Mouse (Mus musculus) heart, postnatal 10 days (tissue): ENCODE measurements around the gene Pex16. TPM values are rescaled to one million over a fixed set of nuclear protein-coding genes. Genes with fewer than 3 reads are reported as not detected.
"Not testable (repeated sequence)": the region's sequence is repeated elsewhere in the genome, so short reads cannot be mapped to it uniquely, and the experiment has no call there.

Source experiments
- DNase-seq, 2 experiments: peaks; one replicate each; pipeline ENCODE4 v3.0.0; 2021
- intact Hi-C: fragments of 180-260 bp; cut with DNase I; formaldehyde crosslinking; loops from one replicate; pipeline ENCODE4 v1.15.1; 2025
- total RNA-seq, 2 experiments: library from RNA; stranded (reverse); gene quantifications; 2 replicates each; pipeline ENCODE4 v1.2.3; 2021

The Pex16 gene
- total RNA-seq, 2 experiments from 2014 or later = 23.0 to 29.8 TPM

DNA sequence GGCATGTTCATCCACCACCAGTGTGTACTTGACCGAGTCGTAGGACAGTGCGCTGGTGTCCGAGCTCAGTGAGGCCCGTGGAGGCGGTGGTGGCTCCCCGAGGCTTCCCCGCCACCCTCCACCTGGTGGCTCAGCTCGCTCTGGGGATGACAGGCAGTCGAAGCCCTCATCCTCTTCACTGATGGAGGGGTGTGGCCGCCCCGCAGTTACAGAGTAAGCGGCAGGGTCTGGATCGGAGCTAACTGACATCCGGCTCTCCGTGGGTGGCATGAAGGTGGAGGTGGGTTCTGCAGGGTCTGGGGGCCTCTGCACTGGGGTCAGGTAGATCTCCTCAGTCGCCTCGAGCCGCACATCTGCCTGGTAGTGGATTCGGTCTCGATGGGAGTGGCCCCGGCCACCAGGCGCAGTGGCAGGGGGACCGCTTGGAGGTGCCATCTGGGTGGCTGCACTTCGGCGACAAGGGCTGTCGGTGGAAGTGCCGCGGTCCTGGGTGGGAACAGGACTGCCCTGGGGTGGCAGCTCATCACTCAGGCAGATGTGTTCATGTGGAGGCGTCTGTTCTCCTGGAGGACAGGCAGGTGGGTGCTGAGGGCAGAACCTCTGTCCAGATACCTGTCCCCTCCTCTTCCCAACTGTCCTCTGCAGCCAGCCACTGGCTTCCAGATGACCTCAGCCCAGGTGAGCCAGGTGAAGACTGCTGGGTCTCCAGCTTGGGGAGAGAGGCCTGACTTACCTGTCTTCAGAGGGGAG is 12.5 kb downstream of the Pex16 start:
- intact Hi-C loops = no loop called here
- no peak for DNase-seq

- intact Hi-C loops = no loop called here
- no peak for DNase-seq
These were observed 13.2 kb downstream of the Pex16 start for GRCm38 (mm10) chr2:92387646-92388045.

DNA sequence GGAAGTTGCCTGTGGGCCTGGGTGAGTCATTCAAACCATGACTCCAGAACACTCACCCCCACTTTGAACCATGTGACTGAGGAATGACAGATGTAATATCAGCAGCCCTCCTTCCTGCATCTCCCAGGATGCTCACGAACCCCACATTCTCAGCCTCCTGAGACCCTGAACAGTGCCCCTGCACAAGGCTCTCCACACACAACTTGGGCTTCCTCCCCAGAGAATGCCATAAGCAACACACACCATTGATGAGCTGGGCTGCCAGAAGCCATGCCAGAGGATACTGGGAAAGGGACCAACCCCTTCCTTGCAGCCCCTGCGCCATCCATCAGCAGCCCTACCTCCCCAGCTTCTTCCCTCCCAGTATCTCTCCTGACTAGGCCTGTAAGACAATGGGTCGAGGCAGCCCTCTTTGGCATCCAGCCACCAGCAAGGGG is 13.6 kb downstream of the Pex16 start:
- intact Hi-C loops = no loop called here
- no peak for DNase-seq

DNA sequence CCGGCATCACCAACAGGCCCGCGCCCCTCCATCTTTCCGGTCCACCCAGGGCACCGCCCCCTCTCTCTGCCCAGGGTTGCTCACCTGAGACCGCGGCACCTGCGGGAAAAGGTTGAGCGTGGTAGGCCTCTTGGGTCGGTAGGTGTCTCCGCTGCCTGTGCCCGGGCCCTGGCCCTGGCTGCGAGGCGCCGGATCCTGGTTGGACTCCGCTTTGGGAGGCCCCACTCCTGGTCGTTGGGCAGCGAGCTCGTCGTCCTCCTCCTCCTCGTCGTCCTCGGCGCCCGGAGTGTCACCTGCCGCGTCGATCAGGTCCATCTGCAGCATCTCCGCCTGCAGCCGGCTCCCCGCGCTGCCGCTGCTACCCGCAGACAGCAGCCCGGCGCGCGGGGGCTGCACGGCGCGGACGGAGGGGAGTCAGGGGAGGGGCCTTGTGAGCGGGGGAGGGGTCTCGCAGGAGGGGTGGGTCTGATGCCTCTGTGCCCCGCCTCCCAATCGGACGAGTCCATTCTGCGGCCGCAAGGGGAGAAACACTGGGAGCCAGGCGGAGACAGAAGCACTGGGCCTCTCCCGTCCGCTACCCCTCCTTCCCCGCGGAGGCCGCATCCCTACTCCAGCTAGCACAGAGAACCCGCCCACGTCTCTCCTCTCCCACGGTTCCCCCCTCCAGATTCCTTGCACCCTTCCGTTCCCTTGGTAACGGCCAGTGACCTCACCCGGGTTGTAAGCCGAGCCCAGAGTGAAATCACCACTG is 14.6 kb downstream of the Pex16 start:
- peak; percentile 86 to 88 for DNase-seq
- intact Hi-C loops = no loop called here

DNA sequence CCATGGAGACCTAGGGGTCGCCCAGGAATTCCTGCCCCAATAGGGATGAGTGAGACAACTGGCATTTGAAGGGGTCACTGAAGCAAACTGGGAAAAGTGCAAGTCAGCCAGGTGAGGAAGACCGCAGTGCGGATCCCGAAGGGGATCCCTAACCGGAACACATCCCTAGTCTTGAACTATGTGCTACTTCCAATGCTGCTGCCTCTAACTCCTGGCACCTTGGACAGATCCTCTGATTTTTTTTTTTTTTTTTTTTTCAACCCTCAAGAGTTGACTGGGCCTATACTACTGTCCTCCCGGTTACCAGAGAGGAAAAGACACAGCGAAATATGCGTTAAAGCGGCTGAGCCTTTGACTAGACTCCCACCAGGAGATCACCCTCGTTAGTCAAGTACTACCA is 15.2 kb downstream of the Pex16 start:
- intact Hi-C loops = loop anchor here (5.0 kb wide), 1 partner anchor 43 kb away; the partner anchor contains the start of gene Cry2
- no peak for DNase-seq

- intact Hi-C loops = loop anchor here (5.0 kb wide), 1 partner anchor 42 kb away; the partner anchor contains the start of gene Cry2
- peak in 1 of 2 experiments; percentile 30 for DNase-seq
These were observed 15.9 kb downstream of the Pex16 start for GRCm38 (mm10) chr2:92390206-92390930.

DNA sequence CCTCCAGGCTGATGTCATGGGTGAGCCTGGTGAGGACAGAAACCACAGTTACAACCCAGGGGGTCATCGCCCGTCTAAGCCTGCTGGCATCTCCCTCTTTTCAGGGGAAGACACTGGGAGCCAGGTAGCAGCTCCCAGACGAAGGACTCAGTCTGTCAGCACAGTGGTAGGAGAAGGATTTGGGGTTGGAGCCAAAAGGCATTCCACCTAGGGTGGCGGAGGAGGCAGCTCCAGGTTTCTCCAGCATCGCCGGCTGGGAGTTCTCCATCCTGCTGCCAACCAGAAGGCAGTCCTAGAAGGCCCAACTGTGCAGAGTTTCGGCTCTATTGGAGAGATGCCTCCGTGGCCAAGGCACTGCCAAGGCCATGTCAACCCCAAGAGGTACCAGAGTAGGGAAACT is 16.6 kb downstream of the Pex16 start:
- intact Hi-C loops = loop anchor here (5.0 kb wide), 1 partner anchor 41 kb away; the partner anchor contains the start of gene Cry2
- no peak for DNase-seq

DNA sequence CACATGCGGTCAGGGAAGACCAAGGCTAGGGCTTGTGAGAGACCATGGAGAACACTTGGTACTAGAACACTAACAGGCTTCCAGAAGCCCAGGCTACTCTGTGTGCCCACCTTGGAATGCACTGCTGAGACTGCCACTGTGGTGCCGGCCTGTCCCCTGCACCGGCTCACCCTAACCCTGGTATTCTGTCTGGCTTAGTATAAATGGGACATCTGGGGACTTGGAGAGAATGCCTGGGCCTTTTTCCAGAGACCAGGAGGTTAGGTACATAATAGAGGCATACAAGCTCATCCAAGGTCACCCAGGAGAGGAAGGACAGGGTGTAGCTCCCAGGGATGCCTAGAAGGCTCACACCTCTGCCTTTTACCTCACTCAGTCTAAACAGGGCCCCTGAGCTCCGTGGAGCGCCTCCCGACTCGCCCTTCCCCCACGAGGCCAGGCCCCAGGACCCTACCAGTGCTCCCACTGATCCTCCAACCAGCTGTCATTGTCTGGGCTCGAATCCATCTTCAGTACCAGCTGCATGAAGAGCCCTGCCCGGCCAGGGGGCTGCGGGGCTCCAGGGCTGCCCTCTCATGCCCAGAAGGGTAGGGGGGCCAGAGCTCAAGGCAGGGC is 17.3 kb downstream of the Pex16 start:
- no peak for DNase-seq
- intact Hi-C loops = loop anchor here (5.0 kb wide), 1 partner anchor 40 kb away; the partner anchor contains the start of gene Cry2

DNA sequence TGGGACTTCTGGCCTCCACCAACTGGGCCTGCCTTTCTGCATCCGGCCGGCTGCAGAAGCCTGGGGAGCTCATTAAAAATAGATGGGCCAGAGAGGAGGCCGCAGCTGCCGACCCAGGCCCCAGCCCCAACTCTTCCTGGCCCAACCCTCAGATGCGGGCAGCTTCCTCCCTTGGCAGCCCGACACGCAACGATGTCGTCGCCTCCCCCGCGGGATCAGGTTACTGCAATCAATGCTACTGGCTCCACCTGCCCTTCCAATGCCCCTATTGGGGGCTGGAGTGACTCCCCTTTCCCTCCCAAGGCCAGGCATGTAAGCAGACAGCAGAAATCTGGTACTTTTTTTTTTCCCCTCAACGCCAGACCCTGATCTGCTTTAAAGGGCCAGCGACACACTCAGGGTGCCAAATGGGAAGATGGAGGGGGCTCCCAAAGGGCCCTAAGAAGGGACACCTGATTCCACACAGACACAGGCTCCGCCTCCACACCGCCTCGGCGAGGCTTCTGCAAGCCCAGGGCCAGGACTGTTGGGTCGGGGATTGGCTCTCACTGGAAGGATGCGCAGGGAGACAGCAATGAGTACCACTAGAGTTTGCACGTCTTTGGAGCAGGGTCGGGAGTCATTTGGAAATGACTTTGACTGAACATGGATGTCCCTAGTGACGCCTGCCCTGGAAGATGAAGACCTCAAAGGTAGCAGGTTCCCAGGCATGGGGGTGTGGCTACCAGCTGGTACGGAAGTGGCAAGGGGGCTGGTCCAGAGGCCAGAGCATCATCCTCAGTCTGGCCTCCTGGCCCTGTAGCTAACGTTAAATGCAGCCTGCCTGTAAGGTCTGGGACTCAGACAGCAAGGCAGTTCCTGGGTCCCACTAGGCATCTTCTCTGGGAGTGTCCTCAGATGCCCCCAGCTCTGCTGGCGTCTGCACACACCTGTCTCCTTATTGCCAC is 18.1 kb downstream of the Pex16 start:
- intact Hi-C loops = loop anchor here (5.0 kb wide), 1 partner anchor 40 kb away; the partner anchor contains the start of gene Cry2
- DNase-seq = peak in 1 of 2 experiments; percentile 43

DNA sequence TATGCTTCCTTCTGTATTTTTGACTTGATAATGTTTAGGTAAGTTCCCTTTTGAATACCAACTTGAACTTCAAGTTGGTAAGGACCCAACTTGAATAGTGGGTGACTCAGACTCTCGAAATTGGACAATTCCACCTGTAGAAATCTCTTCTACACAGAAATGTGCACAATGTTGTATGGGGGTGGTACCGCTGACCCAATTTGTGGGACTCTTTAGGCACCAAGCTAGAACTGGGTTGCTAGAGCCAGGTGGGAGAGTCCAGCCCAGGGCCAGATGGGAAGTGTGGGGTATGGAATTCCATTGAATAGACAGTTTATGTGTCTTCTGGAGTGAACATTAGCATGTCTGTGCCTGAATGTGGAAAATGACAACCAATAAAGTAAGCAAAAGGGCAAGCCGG is 21.1 kb downstream of the Pex16 start:
- no peak for DNase-seq

DNA sequence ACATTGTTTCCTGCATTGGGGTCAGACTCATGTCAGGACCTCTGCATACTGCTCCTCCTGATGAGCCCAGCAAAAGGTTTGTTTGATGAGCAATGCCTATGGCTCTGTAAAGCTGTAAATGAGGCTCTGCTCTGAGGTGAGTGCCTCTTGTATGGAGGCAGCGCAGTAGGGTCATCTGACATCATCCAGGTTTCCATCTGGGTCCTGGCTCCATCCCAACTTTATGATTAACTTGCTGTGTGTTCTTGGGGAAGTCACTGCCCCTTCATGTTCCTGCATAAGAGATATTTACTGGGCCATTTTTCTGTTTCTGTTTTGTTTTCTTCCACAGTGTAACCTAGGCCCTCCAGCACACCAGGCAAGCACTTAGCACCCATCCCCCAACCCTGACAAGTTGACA is 23.0 kb downstream of the Pex16 start:
- intact Hi-C loops = no loop called here
- DNase-seq = no peak

More for the DNA sequence above, 21.1 kb downstream of the Pex16 start:
- intact Hi-C loops = no loop called here

DNA sequence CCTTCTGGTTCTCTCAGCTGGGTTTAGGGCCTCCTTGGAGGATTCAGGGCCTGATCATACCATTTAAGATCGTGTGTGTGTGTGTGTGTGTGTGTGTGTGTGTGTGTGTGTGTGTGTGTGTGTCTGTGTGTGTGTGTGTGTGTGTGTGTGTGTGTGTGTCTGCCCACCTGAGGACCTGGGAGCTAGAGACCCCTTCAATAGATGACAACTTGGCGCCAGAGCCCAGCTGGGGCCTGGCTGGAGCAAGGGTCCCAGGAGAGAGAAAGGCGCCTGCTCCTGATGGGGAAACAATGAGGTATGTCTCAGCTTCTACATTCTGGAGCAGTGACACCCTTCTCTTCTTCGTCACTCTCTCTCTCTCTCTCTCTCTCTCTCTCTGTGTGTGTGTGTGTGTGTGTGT is 25.4 kb downstream of the Pex16 start:
- DNase-seq, intact Hi-C loops: not testable (repeated sequence)

DNA sequence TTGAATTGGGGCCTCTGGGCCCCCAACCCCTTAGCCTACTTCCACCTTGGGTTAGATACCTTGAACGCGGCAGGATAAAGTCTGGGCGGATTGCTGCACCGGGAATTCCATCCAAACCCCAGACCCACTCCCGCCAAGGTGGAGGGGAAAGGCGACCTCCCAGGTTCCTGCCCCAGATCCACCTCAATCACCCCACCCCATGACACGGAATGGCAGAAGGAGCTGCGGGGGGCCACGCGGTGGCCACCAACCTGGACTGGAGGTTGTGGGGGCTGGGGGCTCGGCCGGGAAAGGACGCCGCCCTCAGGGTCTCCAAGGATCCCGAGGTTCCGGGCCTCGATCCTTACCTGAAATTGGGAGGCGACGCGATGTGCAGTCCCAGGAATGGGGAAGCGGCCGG is 26.2 kb downstream of the Pex16 start:
- intact Hi-C loops = no loop called here
- DNase-seq = no peak

- intact Hi-C loops = no loop called here
- DNase-seq = no peak
These were observed 26.6 kb downstream of the Pex16 start, which contains the start of gene Mapk8ip1 for GRCm38 (mm10) chr2:92401091-92401561. Gene Mapk8ip1, minus strand, starts transcription at chr2:92401263.

DNA sequence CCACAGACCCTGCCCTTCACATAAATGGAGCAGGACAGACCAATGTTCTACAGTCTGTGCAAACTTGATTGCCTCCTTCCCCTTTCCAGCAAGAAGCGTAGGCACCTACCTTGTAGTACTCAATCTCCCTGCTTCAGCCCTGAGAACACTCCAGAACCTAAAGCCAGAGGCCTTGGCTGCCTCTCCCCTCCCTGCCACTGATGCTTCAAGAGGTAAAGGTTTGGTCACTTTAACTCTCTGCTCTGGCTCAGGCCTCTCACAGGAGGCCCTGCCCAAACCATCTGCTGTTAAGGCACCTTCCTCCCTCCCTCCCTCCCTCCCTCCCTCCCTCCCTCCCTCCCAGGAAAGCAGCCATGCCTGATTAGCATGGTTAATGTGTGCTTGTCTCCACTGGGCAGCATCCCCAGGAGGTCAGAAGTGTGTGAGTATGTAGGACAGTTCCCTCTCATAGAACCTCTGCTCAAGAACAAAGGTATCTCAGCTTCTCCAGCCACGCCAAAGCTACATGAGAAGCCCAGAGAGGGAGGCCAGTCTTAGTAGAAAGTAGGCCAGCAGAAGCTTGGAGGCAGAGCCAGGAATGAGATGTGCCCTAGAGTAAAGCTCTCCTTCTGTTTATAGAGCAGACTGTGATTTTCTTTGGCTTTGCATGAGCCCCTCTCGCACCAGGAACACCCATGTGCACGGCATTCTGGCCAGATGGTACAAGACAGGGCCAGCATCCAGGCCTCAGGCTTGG is 28.3 kb downstream of the Pex16 start:
- intact Hi-C loops = no loop called here
- no peak for DNase-seq

DNA sequence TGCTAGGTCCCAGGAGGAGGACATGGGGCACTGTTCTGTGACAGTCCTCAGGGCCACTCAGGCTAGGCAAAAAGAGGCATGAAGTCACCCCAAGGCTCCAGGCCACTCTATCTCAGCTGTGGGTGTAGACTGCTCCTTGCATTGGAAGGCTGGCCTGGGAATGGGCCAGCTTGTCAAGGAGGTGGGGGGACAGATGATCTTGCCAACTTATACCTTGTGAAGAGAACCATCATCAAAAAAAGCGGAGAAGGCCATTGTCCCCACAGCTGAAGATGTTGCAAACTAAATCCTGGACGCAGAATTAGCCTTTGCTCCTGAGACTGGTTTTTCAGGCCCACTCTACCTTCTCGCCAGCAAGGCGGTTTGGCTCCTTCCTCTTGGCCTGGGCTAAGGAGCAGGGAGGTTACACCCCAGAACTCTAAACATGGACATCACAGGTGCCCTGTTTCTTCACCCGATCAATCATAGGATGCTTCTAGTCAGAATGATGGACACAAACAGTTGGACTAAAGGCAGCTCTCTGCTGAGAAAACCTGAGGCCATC is 29.4 kb downstream of the Pex16 start:
- intact Hi-C loops = no loop called here
- DNase-seq = no peak

- intact Hi-C loops = no loop called here
- no peak for DNase-seq
These were observed 30.3 kb downstream of the Pex16 start for GRCm38 (mm10) chr2:92404737-92405136.

GRCm38 (mm10) chr2:92405687-92406086 is 31.2 kb downstream of the Pex16 start:
- no peak for DNase-seq
- intact Hi-C loops = no loop called here
